Mouse (Mus musculus) right cerebral cortex, postnatal 36 days (tissue): Measurements from ENCODE around the gene Acap1.

ENCODE experiments used
- DNase-seq, 2 experiments: peaks; one replicate each; pipeline ENCODE4 v3.0.0; 2022; ENCODE audit warnings: low spot score in 2 of 2, mixed read lengths in 1 of 2

The Acap1 gene

GRCm38 (mm10) chr11:69837952-69838713 is 57.2 kb downstream of the Acap1 start, which contains the start of gene Tmem256:
Gene Tmem256 (plus strand): TSS chr11:69838514.
- DNase-seq, result peak; percentile 96 to 98

- DNase-seq, result no peak
These were observed 57.8 kb downstream of the Acap1 start, which contains the start of gene Nlgn2 for GRCm38 (mm10) chr11:69837604-69837951. Gene Nlgn2 (minus strand): TSS chr11:69837784.

- DNase-seq, result no peak
These were observed 58.4 kb downstream of the Acap1 start for GRCm38 (mm10) chr11:69836703-69837576.

- no peak for DNase-seq
These were observed 59.4 kb downstream of the Acap1 start for GRCm38 (mm10) chr11:69835966-69836335.

- DNase-seq, result no peak
These were observed 59.9 kb downstream of the Acap1 start for GRCm38 (mm10) chr11:69835326-69835965.

- DNase-seq, result peak in 1 of 2 experiments; percentile 41
These were observed 61.3 kb downstream of the Acap1 start for GRCm38 (mm10) chr11:69834001-69834549.

GRCm38 (mm10) chr11:69833554-69833953 is 61.8 kb downstream of the Acap1 start:
- no peak for DNase-seq
